Mouse (Mus musculus) yolk sac, embryonic 10.5 days (tissue): ENCODE measurements around the gene Tmem106a.

Experiments used
- DNase-seq: peaks from one replicate; pipeline ENCODE4 v3.0.0-alpha.2; 2017; ENCODE audit warnings: low spot score

The Tmem106a gene

GRCm38 (mm10) chr11:101640857-101641709, 59.0 kb downstream of the Tmem106a start:
- peak; percentile 78 for DNase-seq
